Mouse (Mus musculus) stomach, postnatal 0 days (tissue): Measurements from ENCODE around the gene Rmnd5a. TPM values are rescaled to one million over a fixed set of nuclear protein-coding genes. Genes with fewer than 3 reads are reported as not detected.

ENCODE experiments used
- ATAC-seq: fragments of 200-750 bp; cut with Nextera tagmentation; 2 replicates; pipeline ENCODE4 v1.8.0; 2017; ENCODE audit not compliant: low FRiP score, low TSS enrichment
- DNase-seq: peaks from one replicate; pipeline ENCODE4 v3.0.0-alpha.2; 2016; ENCODE audit warnings: low spot score
- H3K27ac ChIP-seq: fragments of 300-500 bp; sonication (generic); replicated peaks from 2 replicates; pipeline ENCODE4 v1.5.1; 2014; ENCODE audit warnings: mild to moderate bottlenecking, control low read depth
- H3K27me3 ChIP-seq: fragments of 300-500 bp; sonication (generic); 2 replicates; pipeline ENCODE4 v1.6.1; 2014; ENCODE audit warnings: low read length; ENCODE audit not compliant: control insufficient read depth, insufficient read depth
- H3K36me3 ChIP-seq: fragments of 300-500 bp; sonication (generic); 2 replicates; pipeline ENCODE4 v1.6.1; 2014; ENCODE audit warnings: low read length, mixed read lengths; ENCODE audit not compliant: control insufficient read depth, insufficient read depth
- H3K4me1 ChIP-seq: fragments of 300-500 bp; sonication (generic); replicated peaks from 2 replicates; pipeline ENCODE4 v1.6.1; 2014; ENCODE audit warnings: antibody characterized with exemption; ENCODE audit not compliant: control insufficient read depth, insufficient read depth
- H3K4me2 ChIP-seq: fragments of 300-500 bp; sonication (generic); replicated peaks from 2 replicates; pipeline ENCODE4 v1.6.1; 2014; ENCODE audit warnings: low read depth, mild to moderate bottlenecking, control low read depth, moderate library complexity
- H3K4me3 ChIP-seq: fragments of 300-500 bp; sonication (generic); 2 replicates; pipeline ENCODE4 v1.5.1; 2014; ENCODE audit warnings: low read depth, low read length, control low read depth
- H3K9ac ChIP-seq: fragments of 300-500 bp; sonication (generic); 2 replicates; pipeline ENCODE4 v1.6.1; 2014; ENCODE audit warnings: mild to moderate bottlenecking, low read length, control low read depth, mixed read lengths
- H3K9me3 ChIP-seq: fragments of 300-500 bp; sonication (generic); 2 replicates; pipeline ENCODE4 v1.6.1; 2016; ENCODE audit warnings: low read length; ENCODE audit not compliant: control insufficient read depth
- CTCF ChIP-seq: IDR thresholded peaks from 2 replicates; pipeline ENCODE4 v1.5.1; 2016; ENCODE audit warnings: antibody characterized with exemption, low read depth, mild to moderate bottlenecking, moderate library complexity
- EP300 ChIP-seq: optimal IDR thresholded peaks from 2 replicates; pipeline ENCODE3; 2016; ENCODE audit warnings: antibody characterized with exemption
- WGBS: fragments of 180-500 bp; shearing (Covaris S2); extraction: QIAGEN DNeasy Blood & Tissue Kit; methylation state at CpG from one replicate; pipeline ENCODE4 v1.1.7; 2014; 5-methylcytosine and 5-hydroxymethylcytosine counted together
- polyA plus RNA-seq: library from polyadenylated mRNA; unstranded; fragments of >200 nt; fragmentation: Nextera tagmentation; extraction: Ambion mirVana; gene quantifications from 2 replicates; pipeline ENCODE4 v1.2.1, GENCODE M21; 2015

Gene Rmnd5a
- polyA plus RNA-seq, 1 experiment from 2014 or later, result 11.3 TPM

- ATAC-seq (no peak), DNase-seq (no peak)
- WGBS, result 73% methylated on average over 5 of the region's 5 CpGs
- Histone ChIP-seq H3K4me1 (no peaks in the 10 kb centered on the region), H3K27ac (no peak overlapping the region), H3K9me3 (no peaks in the 10 kb centered on the region), H3K36me3 (no peaks in the 10 kb centered on the region), H3K9ac (no peak overlapping the region), H3K4me2 (no peak overlapping the region), H3K27me3 (no peaks in the 10 kb centered on the region), H3K4me3 (no peak overlapping the region)
- TF ChIP-seq EP300, result no peak
- no peak for TF ChIP-seq CTCF
These were observed 79.7 kb downstream of the Rmnd5a start for GRCm38 (mm10) chr6:71360751-71361150.

GRCm38 (mm10) chr6:71360221-71360620, 80.2 kb downstream of the Rmnd5a start:
- Histone ChIP-seq H3K4me2 (no peak overlapping the region), H3K4me1 (no peaks in the 10 kb centered on the region), H3K27me3 (no peaks in the 10 kb centered on the region), H3K36me3 (no peaks in the 10 kb centered on the region), H3K9ac (no peak overlapping the region), H3K4me3 (no peak overlapping the region), H3K27ac (no peak overlapping the region), H3K9me3 (no peaks in the 10 kb centered on the region)
- WGBS, result 70% methylated on average over 4 of the region's 4 CpGs
- DNase-seq, result no peak
- no peak for ATAC-seq
- TF ChIP-seq EP300 (no peak), CTCF (no peak)

GRCm38 (mm10) chr6:71357493-71357892, 82.9 kb downstream of the Rmnd5a start:
- WGBS, result 86% methylated on average over 7 of the region's 7 CpGs
- no peak overlapping the region for H3K9ac ChIP-seq
- TF ChIP-seq CTCF, result no peak
- no peak for TF ChIP-seq EP300
- DNase-seq (no peak), ATAC-seq (no peak)
- H3K4me2 ChIP-seq, result no peak overlapping the region
- no peaks in the 10 kb centered on the region for H3K27me3 ChIP-seq
- no peak overlapping the region for H3K4me3 ChIP-seq
- H3K27ac ChIP-seq, result no peak overlapping the region
- no peaks in the 10 kb centered on the region for H3K36me3 ChIP-seq
- no peaks in the 10 kb centered on the region for H3K9me3 ChIP-seq
- H3K4me1 ChIP-seq, result no peaks in the 10 kb centered on the region

GRCm38 (mm10) chr6:71353722-71354121, 86.7 kb downstream of the Rmnd5a start:
- no peak overlapping the region for H3K27ac ChIP-seq
- DNase-seq, result no peak
- H3K27me3 ChIP-seq, result no peaks in the 10 kb centered on the region
- no peak overlapping the region for H3K4me3 ChIP-seq
- 91% methylated on average over 2 of the region's 2 CpGs for WGBS
- TF ChIP-seq EP300, result no peak
- H3K4me2 ChIP-seq, result no peak overlapping the region
- no peak overlapping the region for H3K9ac ChIP-seq
- no peaks in the 10 kb centered on the region for H3K4me1 ChIP-seq
- no peaks in the 10 kb centered on the region for H3K9me3 ChIP-seq
- ATAC-seq, result no peak
- no peaks in the 10 kb centered on the region for H3K36me3 ChIP-seq

GRCm38 (mm10) chr6:71352866-71353427, 87.5 kb downstream of the Rmnd5a start:
- H3K4me2 ChIP-seq, result no peak overlapping the region
- H3K9ac ChIP-seq, result no peak overlapping the region
- no peaks in the 10 kb centered on the region for H3K36me3 ChIP-seq
- H3K27me3 ChIP-seq, result no peaks in the 10 kb centered on the region
- no peaks in the 10 kb centered on the region for H3K4me1 ChIP-seq
- 71% methylated on average over 10 of the region's 10 CpGs for WGBS
- H3K4me3 ChIP-seq, result no peak overlapping the region
- no peaks in the 10 kb centered on the region for H3K9me3 ChIP-seq
- H3K27ac ChIP-seq, result no peak overlapping the region
- DNase-seq (no peak), ATAC-seq (no peak)
- TF ChIP-seq EP300, result no peak
- TF ChIP-seq CTCF, result no peak

GRCm38 (mm10) chr6:71352201-71352600, 88.2 kb downstream of the Rmnd5a start:
- no peak overlapping the region for H3K4me2 ChIP-seq
- ATAC-seq, result no peak
- DNase-seq, result no peak
- H3K4me3 ChIP-seq, result no peak overlapping the region
- 94% methylated on average over 6 of the region's 6 CpGs for WGBS
- no peak overlapping the region for H3K9ac ChIP-seq
- H3K9me3 ChIP-seq, result no peaks in the 10 kb centered on the region
- no peaks in the 10 kb centered on the region for H3K36me3 ChIP-seq
- no peaks in the 10 kb centered on the region for H3K27me3 ChIP-seq
- H3K27ac ChIP-seq, result no peak overlapping the region
- no peaks in the 10 kb centered on the region for H3K4me1 ChIP-seq
- TF ChIP-seq CTCF, result no peak
- TF ChIP-seq EP300, result no peak
